Mouse (Mus musculus) c-Kit-negative CD71-positive TER-119-positive erythroid progenitor cells, embryonic 14.5 days (primary cell): ENCODE results near the gene Nelfcd.

Source experiments
- DNase-seq: peaks from one replicate; pipeline ENCODE4 v3.0.0-alpha.2; 2013; ENCODE audit warnings: low read depth, low spot score

Gene Nelfcd

DNA sequence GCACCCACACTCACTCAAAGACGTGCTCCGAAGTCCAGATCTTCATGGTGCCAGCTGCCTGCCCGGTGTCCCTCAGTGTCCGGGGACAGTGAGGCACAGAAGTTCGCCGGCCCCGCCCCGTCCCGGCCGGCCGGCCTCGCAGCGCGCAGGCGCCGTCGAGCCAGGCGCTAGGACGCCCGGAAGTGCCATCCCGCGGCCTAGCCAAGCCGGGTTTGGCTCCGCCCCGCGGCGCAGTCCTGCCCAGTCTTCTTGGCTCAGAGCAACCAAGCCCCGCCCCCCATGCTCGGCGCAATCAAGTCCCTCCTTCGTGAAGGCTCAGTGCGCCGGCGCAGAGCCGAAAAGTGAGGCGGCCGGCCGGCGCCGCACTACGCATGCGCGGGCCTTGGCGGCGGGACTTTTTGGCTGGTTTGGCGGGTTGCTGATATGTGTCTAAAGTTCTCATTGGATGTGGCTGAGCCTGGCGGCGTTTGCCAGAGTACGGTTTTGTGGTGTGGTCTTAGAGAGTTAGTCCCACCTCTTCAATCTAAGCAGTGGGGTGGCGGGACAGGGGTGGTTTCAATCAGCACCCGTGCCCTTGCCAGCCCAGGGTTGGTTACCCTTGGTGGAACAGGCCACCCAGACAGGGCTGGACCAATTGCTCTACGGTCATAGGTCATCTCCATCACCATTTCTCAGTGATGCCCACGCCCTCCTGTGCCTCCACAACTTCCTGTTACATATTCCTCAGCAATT lies 57.4 kb downstream of the Nelfcd start, which contains the start of gene Prelid3b:
Gene Prelid3b (minus strand): TSS at position 264 of the 732 bp plus-strand sequence.
- DNase-seq: peak; percentile 100

GRCm38 (mm10) chr2:174473550-174473927 lies 57.9 kb downstream of the Nelfcd start:
- no peak for DNase-seq
